Mouse (Mus musculus): ENCODE measurements around the gene Casp2.

The Casp2 gene

GRCm38 (mm10) chr6:42276151-42276550, 11.4 kb downstream of the Casp2 start:
- no peak for DNase-seq (ENCODE audit: low read depth in 2 of 2, low spot score in 2 of 2)

- DNase-seq (ENCODE audit: low read depth in 2 of 2, low spot score in 2 of 2), result no peak
Observed at GRCm38 (mm10) chr6:42282865-42283528, 18.2 kb downstream of the Casp2 start.

- DNase-seq (ENCODE audit: low read depth in 2 of 2, low spot score in 2 of 2), result no peak
Observed at GRCm38 (mm10) chr6:42286448-42286847, 21.7 kb downstream of the Casp2 start, which contains the start of gene Clcn1. Gene Clcn1, plus strand, starts transcription at chr6:42286685.

- DNase-seq (ENCODE audit: low read depth in 2 of 2, low spot score in 2 of 2), result no peak
Observed at GRCm38 (mm10) chr6:42287562-42287961, 22.8 kb downstream of the Casp2 start.

GRCm38 (mm10) chr6:42293327-42293726, 28.5 kb downstream of the Casp2 start:
- DNase-seq (ENCODE audit: low read depth in 2 of 2, low spot score in 2 of 2), result no peak

- DNase-seq (ENCODE audit: low read depth in 2 of 2, low spot score in 2 of 2), result no peak
Observed at GRCm38 (mm10) chr6:42295549-42296094, 30.8 kb downstream of the Casp2 start.

GRCm38 (mm10) chr6:42299362-42299761, 34.6 kb downstream of the Casp2 start:
- DNase-seq (ENCODE audit: low read depth in 2 of 2, low spot score in 2 of 2), result no peak

- DNase-seq (ENCODE audit: low read depth in 2 of 2, low spot score in 2 of 2), result no peak
Observed at GRCm38 (mm10) chr6:42309816-42310378, 45.1 kb downstream of the Casp2 start.

GRCm38 (mm10) chr6:42310427-42311053, 45.8 kb downstream of the Casp2 start:
- DNase-seq (ENCODE audit: low read depth in 2 of 2, low spot score in 2 of 2), result no peak

- no peak for DNase-seq (ENCODE audit: low read depth in 2 of 2, low spot score in 2 of 2)
Observed at GRCm38 (mm10) chr6:42318293-42318692, 53.5 kb downstream of the Casp2 start.

- DNase-seq (ENCODE audit: low read depth in 2 of 2, low spot score in 2 of 2), result no peak
Observed at GRCm38 (mm10) chr6:42323371-42324066, 58.7 kb downstream of the Casp2 start.

- no peak for DNase-seq (ENCODE audit: low read depth in 2 of 2, low spot score in 2 of 2)
Observed at GRCm38 (mm10) chr6:42324067-42324481, 59.3 kb downstream of the Casp2 start.

GRCm38 (mm10) chr6:42324482-42325267, 59.9 kb downstream of the Casp2 start, which contains the start of gene Fam131b:
Gene Fam131b, minus strand, starts transcription at chr6:42324643.
- DNase-seq (ENCODE audit: low read depth in 2 of 2, low spot score in 2 of 2), result peak; percentile 14 to 18

- DNase-seq (ENCODE audit: low read depth in 2 of 2, low spot score in 2 of 2), result peak; percentile 80 to 86
Observed at GRCm38 (mm10) chr6:42325268-42325609, 60.5 kb downstream of the Casp2 start.

- DNase-seq (ENCODE audit: low read depth in 2 of 2, low spot score in 2 of 2), result no peak
Observed at GRCm38 (mm10) chr6:42326509-42326908, 61.7 kb downstream of the Casp2 start.

- DNase-seq (ENCODE audit: low read depth in 2 of 2, low spot score in 2 of 2), result no peak
Observed at GRCm38 (mm10) chr6:42328757-42329156, 64.0 kb downstream of the Casp2 start.

- no peak for DNase-seq (ENCODE audit: low read depth in 2 of 2, low spot score in 2 of 2)
Observed at GRCm38 (mm10) chr6:42330216-42330615, 65.4 kb downstream of the Casp2 start.

- DNase-seq (ENCODE audit: low read depth in 2 of 2, low spot score in 2 of 2), result no peak
Observed at GRCm38 (mm10) chr6:42330946-42331345, 66.2 kb downstream of the Casp2 start.

Data from CD8-positive naive resting alpha-beta T cell, adult 2 months (primary cell).